Mouse (Mus musculus): Measurements from ENCODE around the gene Mta1. TPM values are rescaled to one million over a fixed set of nuclear protein-coding genes. Genes with fewer than 3 reads are reported as not detected.

The Mta1 gene
- total RNA-seq, 2 experiments from 2014 or later, result 84.2 to 85.2 TPM

DNA sequence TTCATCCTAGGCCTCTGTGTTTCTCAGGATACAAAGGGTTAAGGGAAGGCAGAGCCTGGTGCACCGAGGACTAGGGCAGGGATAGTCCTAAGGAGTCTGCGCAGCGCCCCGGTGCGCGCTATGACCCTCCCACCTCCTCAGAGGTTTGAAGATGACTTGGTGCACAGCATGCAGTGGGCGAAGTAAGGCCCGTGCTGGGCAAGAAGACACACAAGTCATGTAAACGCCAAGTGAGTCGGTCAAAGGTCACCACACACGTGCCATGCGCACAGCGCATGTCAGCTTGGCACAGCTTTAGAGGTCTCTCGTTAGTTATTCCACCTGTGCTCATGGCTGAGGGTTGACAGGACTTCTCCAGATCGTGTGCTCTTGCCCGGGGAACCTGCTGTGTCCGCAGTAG, 8.0 kb upstream of the Mta1 start:
- no peak for DNase-seq (ENCODE audit: low spot score in 2 of 2)

DNA sequence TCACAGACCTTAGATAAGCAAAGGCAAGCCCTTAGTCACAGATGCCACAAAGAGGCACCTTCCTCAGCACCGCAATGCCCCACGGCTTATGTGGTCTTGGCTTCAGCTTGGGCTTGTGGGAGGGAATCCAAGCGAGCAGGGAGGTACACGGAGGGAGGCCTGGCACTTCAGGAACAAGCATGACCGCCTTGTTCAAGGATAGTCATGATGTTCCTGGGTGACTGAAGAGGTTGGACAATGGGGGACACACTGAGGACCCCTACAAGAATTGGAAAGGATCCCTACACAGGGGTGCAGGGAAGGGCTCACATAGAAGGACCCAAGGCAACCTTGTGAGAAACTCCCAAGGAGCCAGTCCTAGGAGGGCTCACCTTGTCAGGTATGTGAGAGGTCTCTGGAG, 1.0 kb upstream of the Mta1 start:
- no peak for DNase-seq (ENCODE audit: low spot score in 2 of 2)

DNA sequence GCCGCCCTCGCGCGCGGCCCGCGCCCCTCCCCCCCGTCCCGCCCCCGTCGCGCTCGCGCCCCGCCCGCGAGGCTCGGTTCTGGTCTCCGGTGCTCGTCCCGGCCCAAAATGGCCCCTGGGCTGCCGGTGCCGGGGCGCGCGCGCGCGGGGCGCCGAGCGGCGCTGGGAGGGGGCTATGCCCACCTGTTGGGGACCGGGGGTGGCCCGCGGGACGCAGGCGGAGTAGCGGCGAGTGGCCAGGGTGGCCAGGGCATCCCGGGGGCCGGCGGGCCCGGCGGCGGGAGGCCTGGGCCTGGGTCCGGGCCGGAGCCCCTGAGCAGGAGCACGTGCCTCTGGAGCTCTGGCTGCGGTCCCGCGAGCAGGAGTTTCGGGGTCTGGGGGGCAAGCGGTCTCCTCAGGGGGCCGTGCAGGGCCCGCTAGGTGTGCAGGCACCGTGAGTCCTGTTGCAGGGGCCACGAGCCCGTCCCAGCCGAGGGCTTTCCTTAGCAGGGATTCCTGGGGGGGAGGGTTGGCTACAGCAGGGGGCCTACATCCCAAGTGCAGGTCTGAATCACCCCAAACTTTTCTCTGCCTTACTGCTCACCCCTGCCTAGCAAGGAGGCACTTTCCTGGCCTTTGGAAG, 563 bp downstream of the Mta1 start:
- peak in 1 of 2 experiments; percentile 52 for DNase-seq (ENCODE audit: low spot score in 2 of 2)

DNA sequence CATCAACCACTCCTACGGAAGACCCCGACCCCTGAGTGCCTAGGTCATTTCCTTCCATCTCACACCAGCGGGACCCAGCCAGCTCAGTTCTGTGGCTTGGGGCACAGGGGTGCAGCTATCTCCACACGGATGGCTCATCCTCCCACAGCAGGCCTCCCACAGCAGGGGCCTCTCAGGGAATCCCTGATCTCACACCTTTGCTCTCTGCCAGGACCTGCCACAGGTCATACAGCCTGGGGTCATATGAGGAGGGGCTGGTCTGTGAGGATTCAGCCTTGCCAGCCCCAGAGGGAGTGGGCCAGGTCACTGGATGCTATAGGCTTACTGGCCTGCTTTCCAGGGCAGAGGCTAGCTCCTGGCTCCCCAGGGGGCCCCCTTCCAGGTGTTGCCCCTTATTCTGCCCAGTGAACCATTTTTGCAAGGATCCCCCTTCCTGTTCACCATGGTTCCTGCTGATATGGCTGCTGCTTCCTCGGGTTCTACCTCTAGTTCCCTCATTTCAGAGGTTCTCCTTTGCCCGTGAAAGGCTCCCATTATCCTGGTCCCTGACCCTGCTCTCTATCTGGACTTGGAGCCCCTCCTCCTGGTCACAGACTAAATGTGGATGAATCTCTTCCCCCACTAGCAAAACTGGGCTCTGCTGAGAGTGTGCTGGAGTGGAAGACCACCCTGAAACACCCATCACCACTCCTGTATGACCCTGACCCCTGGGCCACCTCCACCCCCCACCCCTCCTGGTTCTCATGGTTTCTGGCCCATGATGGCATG, 1.6 kb downstream of the Mta1 start:
- DNase-seq (ENCODE audit: low spot score in 2 of 2), result no peak

DNA sequence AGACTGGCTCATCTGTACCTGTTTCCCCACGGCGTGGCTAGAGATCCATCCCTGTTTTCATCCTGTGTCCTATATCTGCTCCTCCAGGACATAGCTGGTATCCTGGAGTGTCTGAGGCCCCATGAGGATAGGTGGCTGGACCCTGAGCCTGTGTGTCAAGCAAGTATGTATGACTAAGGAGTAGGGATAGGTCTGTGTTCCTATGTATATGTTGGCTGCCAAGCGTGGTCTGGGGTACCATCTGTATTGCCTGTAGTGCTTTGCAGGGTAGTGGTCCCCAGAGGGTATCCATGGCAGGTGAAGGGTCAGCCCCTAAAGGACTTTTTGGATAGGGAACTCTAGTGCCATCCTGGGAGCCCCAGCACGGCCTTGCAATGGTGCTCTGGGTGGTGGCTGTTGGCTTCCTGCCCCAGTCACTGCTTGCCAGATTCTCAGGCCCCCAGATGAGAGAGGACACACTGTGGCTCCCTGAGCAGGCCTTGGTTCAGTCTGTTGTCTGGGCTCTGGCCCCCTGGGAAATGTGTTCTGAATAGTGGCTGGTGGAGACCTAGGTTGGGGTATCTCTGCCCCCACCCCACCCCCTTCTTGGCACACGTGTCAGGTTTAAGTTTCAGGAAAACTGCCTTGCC, 2.5 kb downstream of the Mta1 start:
- peak in 1 of 2 experiments; percentile 47 for DNase-seq (ENCODE audit: low spot score in 2 of 2)

DNA sequence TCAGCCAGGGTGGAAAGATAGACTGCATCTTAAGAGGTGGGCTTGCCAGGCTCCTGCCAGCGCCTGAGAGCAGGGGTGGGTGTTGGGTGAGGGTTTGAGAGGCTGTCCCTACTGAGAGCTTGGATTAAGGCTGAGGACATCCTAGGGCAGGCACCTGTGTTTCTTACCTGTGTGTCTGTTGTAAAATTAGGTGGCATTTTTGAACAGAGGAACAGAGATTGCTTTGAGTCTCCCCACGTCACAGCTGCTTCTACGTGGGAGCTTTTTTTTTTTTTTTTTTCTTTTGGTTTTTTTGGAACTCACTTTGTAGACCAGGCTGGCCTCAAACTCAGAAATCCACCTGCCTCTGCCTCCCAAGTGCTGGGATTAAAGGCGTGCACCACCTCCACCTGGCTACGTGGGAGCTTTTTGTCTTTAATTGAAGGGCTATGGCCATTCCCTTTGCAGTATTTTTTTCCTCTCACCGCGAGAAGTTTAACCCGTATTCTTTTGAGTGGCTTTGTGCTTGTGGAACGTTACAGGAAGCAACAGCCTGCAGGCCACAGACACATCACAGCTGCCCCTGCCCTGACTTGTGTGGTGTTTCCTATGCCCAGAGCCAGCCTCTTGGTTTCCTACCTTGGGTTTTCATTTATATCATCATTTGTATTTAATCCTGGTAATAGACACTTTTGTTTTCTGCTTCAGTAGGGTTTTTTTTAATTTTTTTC, 3.3 kb downstream of the Mta1 start:
- no peak for DNase-seq (ENCODE audit: low spot score in 2 of 2)

DNA sequence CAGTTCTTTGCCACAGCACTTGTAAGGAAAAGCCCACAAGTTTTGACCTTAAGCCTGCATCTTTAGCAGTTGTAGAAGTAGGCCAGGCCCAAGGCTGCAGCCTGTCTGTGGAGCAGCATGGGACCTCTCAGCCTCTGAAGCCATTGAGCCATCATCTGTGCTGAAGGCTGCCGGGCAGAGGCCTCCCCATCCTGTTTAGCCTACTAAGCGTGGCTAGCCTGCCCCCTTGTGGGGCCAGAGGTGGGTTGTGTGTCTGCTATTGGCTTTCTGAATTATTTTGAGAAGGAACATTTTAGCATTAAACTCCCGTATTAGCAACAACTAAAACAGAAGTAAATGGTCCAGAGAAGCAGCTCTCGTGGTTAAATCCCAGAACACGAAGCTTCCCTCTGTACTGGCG, 4.4 kb downstream of the Mta1 start:
- peak in 1 of 2 experiments; percentile 50 for DNase-seq (ENCODE audit: low spot score in 2 of 2)

DNA sequence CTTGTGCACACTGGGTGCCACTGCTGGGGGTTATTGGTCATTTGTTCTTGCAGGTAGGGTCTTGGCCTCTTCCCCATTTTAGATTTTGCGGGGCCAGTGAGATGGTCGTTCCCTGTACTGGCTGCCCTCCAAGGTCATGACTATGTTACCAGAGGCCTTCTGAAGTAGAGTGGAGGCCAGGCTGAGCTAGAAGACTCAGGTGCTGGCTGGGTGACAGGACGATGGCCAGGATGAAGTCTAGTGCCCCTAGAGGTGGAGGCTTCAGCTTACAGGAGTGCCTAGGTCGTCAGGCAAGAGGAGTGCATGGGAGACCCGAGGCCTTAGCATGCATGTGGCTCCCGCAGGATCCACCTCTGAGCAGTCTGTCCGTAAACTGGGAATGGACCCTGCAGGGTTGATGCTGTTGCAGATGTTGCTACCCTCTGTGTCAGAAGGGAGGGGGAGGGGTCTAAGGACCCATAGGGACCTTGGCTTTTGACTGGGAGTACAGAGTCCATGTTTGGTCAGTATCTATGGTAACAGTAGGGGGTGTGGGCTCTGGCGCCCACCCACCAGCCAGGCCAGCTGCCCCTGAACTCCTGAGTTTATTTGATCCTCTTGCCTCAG, 5.9 kb downstream of the Mta1 start:
- DNase-seq (ENCODE audit: low spot score in 2 of 2), result no peak

DNA sequence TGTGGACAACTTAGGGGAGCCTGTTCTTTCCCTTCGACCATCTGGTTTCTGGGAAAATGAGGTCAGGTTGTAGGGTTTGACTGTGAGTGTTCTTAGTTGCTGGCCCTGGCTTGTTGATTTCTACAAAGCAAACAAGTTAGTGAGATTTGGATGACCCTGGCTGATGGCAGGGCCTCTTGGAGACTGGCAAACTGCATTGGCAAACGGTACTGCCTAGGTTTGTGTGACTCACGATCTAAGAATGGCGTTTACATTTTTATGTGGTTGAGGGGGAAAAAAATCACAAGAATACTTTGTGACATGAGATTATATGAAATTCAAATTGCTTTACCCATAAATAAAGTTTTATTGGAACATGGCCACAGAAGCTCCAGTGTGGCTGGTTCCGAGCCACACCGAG, 8.3 kb downstream of the Mta1 start:
- DNase-seq (ENCODE audit: low spot score in 2 of 2), result no peak

DNA sequence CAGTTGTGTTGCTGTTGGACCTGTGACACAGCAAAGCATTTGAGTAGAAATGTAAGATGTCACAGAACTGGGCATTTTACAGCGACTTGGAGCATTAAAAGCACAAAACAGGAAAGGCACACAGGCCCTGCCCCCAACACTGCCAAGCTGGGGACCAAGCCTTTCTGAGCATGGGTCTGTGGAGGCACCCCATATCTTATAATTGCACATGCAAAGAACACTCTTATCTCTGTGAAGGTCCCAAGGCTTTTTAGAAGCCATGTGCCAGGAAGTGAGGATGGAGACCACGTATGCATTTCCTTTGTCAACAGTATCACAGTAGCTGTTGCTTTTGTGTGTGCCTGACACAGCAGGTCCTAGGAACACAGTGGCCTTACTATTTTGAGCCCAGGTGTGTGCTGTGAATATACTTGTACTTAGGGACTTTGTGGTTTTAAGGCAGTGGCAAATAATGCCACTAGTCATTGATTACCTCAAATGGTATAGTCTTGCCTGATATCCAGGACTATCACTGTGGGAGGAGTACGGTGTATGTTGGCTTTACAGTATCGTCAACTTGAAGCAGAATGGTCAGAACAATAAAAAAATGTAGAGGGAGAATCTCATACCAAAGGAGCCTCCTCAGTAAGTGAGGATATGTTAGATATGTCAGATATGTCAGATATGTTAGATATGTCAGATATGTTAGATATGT, 9.5 kb downstream of the Mta1 start:
- no peak for DNase-seq (ENCODE audit: low spot score in 2 of 2)

DNA sequence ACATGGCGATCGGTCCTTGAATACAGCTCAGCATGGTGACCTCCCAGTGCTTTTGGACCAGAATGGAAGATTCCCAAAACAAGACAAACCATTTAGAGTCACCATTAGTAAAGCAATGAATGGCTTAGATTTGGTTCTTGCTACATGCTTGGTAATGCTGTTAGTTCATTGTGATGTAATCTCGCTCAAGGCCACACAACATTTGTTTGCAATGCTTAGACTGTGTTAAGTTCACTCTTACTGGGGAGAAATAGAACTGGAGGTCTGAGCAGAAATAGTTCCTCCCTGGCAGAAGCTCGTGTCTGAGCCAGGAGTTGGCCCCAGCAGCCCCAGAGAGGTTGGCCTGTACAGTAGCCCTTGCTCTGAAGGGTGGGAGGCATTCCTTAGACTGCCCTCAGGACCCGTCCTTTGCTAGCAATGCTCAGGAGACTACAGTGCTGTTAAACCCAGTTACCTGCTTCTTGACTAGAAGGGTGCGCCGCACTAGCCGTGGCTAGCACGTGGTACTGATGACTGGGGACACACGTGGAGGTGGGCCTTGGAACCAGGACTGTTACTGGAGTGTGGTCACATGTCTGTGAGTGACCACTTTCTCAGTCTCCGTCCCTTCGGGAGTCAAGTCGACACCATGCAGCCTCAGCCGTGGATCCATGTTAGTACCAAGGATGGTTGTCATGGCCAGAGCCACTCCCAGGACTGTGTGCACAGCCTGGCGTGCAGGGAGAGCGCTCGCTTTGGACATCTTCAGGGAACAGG, 10.6 kb downstream of the Mta1 start:
- no peak for DNase-seq (ENCODE audit: low spot score in 2 of 2)

DNA sequence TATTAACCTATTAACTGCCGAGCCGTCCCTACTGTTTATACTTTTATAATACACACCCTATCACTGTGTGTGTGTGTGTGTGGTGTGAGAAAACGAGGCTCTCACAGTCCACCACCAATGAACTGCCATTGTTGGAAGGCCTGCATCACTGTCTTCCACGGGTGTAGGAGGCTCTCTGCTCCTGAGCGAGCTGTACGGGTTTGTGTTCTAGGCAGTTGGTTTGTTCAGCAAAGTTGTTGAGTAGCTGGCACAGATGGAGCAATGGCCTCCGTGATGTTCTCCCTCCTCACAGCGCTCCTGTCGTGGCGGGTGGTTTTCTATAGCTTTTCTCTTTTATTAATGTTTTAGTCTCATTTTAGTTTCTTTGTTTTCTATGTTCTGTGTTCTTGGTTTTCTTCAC, 11.7 kb downstream of the Mta1 start:
- no peak for DNase-seq (ENCODE audit: low spot score in 2 of 2)

DNA sequence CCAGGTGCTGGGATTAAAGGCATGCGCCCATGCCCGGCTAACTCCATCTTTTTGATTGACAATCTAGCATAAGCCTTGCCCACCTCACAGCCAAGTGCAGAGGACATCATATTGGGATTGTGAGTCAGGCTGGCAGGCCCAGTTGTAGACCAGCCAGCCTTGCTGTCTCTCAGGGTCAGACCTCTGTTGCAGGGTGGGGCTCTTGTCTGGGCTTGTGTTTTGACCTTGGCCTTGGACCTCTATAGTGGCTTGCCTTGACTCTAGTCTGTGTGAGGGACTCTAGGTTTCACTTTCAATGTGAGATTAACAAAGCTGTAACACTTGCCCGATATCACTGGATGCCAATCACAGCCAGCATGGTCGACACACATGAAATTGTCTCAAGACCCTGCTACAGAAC, 16.1 kb downstream of the Mta1 start:
- no peak for DNase-seq (ENCODE audit: low spot score in 2 of 2)

DNA sequence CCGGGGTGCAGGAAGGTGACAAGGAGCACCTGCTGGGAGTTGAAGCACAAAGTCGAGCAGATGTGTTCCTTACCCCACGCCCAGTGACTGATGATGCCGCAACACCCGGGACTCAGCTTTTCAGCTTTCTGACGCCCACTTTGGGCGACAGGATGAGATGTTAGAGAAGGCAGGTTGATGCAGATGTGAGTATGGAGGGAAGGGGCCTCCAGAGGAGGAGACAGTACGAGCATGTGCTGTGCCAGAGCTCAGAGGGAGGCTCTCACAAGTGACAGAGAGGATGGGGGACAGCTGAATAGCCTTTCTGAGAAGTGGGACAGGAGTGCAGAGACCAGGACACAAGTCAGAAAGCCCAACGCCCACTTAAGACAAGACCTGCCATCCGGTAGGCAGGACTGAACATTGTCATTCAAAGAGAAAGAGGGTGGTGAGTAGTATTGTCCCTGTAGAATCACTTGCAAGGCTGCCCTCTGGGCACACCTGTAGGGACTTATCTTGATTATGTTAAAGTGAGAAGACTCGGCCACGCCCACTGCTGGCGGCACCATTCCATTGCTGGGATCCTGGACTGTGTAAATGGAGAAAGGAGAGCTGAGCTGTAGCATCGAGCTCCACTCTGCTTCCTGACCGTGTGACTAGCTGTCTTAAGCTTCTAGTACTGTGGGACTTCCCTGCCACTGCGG, 16.9 kb downstream of the Mta1 start:
- no peak for DNase-seq (ENCODE audit: low spot score in 2 of 2)

DNA sequence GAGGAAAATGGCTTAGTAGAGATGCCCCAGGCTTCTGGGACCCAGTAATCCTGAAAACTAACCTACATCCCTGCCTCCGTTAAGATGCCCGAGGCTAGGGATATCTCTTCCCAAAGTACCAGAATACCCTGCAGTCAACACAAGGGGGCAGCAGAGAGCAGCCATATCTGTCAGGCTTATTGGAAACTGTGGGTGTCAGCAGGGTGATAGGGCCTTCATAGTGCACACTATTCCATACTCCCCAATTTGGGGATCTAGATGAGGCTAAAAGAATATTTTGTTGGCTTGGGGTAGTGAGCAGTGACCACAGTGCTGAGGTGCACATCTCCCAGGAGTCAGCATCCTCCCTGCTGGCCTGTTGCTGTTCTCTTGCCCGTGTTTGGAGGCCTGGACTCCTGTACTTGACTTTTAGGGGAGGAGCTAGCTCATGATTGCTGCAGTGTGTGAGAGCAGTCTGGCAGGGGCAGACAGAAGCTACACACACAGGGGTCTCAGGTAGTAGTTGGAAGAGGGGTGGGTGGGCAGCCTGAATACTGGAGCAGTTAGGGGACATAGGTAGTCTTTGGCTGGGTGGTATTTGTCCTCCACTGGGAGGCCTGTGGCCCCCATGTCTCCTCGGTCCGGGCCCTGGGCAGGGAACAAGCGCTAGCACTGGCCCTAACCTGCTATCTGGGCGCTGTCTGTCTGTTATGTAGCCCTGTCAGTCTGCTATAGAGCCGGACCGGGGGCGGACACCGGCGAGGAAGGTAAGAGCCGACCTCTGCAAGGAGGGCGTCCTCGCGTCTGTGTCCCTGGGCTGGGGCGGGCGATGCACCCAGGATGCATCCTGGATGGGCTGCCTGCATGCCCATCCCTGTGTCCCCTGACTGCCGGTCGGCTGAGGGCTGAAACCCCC, 21.7 kb downstream of the Mta1 start:
- peak; percentile 80 to 89 for DNase-seq (ENCODE audit: low spot score in 2 of 2)

DNA sequence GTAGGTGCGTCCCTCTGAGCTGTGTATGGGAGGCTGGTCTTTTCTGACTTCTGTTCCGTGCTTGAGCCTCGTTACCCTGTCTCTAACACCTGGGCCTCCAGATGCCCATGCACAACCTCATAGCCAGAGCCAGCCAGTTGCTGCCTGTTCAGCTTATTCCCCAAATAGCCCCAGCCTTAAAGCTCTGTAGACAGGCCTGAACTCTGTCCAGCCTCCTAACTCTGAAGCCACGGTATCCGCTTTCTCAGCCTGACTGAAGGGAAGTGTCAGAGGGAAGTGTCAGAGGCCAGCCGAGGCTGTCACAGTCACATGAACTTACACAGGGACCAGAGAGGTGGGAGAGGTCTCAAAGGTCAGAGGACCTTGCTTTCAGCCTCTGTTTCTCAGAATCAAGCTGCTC, 26.6 kb downstream of the Mta1 start:
- DNase-seq (ENCODE audit: low spot score in 2 of 2), result no peak

DNA sequence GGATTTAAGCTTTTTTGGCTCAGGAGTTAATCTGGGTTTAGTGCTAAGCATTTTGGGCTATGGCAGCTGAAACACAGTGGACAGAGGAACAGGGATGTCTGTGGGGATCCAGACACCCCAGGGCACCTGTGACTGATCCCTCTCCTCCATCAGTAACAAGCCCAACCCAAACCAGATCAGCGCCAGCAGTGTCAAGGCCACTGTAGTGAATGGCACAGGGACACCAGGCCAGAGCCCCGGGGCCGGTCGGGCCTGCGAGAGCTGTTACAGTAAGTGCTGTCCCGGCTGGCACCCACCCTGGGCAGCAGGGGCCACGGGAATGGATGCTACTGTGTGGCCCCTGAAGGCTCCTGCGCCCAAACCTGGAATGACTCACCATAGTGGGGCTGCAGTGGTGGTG, 32.7 kb downstream of the Mta1 start:
- no peak for DNase-seq (ENCODE audit: low spot score in 2 of 2)

DNA sequence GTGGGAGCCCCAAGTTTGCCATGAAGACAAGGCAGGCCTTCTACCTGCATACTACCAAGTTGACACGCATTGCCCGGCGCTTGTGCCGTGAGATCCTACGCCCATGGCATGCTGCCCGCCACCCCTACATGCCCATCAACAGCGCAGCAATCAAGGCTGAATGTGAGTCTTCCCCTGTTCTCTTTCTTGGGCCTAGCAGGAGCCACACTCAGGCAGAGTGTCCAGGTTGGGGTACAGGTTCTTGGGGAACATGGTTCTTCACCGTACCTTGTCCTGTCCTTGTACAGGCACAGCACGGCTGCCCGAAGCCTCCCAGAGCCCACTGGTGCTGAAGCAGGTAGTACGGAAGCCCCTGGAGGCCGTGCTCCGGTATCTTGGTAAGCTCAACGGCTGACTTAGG, 33.5 kb downstream of the Mta1 start:
- no peak for DNase-seq (ENCODE audit: low spot score in 2 of 2)

DNA sequence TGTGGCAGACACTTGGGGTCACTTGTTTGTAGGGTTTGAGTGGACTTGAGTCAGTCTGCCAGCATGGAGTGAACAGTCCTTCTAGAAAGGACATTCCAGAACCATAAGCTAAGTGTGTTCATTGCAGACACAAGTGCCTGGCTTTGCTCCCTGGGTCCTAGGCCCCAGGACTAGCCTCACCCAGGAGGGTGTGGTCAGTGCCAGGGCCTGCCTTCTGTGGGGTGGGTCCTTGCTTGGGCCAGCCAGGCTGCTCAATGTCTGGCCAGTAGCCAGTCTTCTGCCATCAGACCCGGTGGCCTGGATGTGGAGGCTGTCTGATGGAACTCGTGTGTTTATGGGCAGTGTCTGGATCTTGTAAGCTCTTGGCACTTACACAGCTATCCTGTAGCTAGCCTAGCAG, 34.5 kb downstream of the Mta1 start:
- no peak for DNase-seq (ENCODE audit: low spot score in 2 of 2)

All from layer of hippocampus, postnatal 14 days (tissue).